Mouse (Mus musculus) neural tube, embryonic 13.5 days (tissue): ENCODE measurements around the gene Spry2. TPM values are rescaled to one million over a fixed set of nuclear protein-coding genes. Genes with fewer than 3 reads are reported as not detected.

ENCODE experiments used
- ATAC-seq: fragments of 200-750 bp; cut with Nextera tagmentation; 2 replicates; pipeline ENCODE4 v1.8.0; 2017; ENCODE audit warnings: low read depth, mild to moderate bottlenecking, moderate TSS enrichment, moderate library complexity
- H3K27ac ChIP-seq: fragments of 300-500 bp; sonication (generic); replicated peaks from 2 replicates; pipeline ENCODE4 v1.5.1; 2015; ENCODE audit warnings: moderate library complexity, mild to moderate bottlenecking, inconsistent platforms
- H3K27me3 ChIP-seq: fragments of 300-500 bp; sonication (generic); 2 replicates; pipeline ENCODE4 v1.6.1; 2015; ENCODE audit warnings: mild to moderate bottlenecking, inconsistent platforms
- H3K36me3 ChIP-seq: fragments of 300-500 bp; sonication (generic); 2 replicates; pipeline ENCODE4 v1.6.1; 2015; ENCODE audit warnings: mild to moderate bottlenecking, inconsistent platforms
- H3K4me1 ChIP-seq: fragments of 300-500 bp; sonication (generic); replicated peaks from 2 replicates; pipeline ENCODE4 v1.6.1; 2015; ENCODE audit warnings: inconsistent platforms
- H3K4me2 ChIP-seq: fragments of 300-500 bp; sonication (generic); 2 replicates; pipeline ENCODE4 v1.6.1; 2015; ENCODE audit warnings: inconsistent platforms, mild to moderate bottlenecking, moderate library complexity
- H3K4me3 ChIP-seq: fragments of 300-500 bp; sonication (generic); 2 replicates; pipeline ENCODE4 v1.5.1; 2015; ENCODE audit warnings: mild to moderate bottlenecking, inconsistent platforms
- H3K9ac ChIP-seq: fragments of 300-500 bp; sonication (generic); 2 replicates; pipeline ENCODE4 v1.6.1; 2015; ENCODE audit warnings: moderate library complexity, mild to moderate bottlenecking, inconsistent platforms
- H3K9me3 ChIP-seq: fragments of 300-500 bp; sonication (generic); 2 replicates; pipeline ENCODE4 v1.6.1; 2016; ENCODE audit warnings: inconsistent platforms
- WGBS: fragments of 180-500 bp; shearing (Covaris S2); methylation state at CpG from one replicate; pipeline ENCODE4 v1.1.7; 2015; 5-methylcytosine and 5-hydroxymethylcytosine counted together
- polyA plus RNA-seq: library from polyadenylated mRNA; unstranded; fragments of >200 nt; fragmentation: Nextera tagmentation; extraction: Ambion mirVana; gene quantifications from 2 replicates; pipeline ENCODE4 v1.2.1, GENCODE M21; 2015

The Spry2 gene
- polyA plus RNA-seq, 1 experiment from 2014 or later = 37.1 TPM

GRCm38 (mm10) chr14:105886643-105887374 lies 9.8 kb downstream of the Spry2 start:
- no peak for ATAC-seq
- Histone ChIP-seq H3K27ac (no peak overlapping the region), H3K27me3 (no peaks in the 10 kb centered on the region), H3K9ac (no peak overlapping the region), H3K4me3 (no peak overlapping the region), H3K4me2 (no peak overlapping the region), H3K9me3 (no peaks in the 10 kb centered on the region), H3K4me1 (0 out of 2 replicates have a peak, but pooled peaks cover 4% of the 10 kb centered on the region), H3K36me3 (peaks cover 4% of the 10 kb centered on the region; the same call in 1 of the 2 replicates)
- WGBS = 91% methylated on average over 9 of the region's 9 CpGs

DNA sequence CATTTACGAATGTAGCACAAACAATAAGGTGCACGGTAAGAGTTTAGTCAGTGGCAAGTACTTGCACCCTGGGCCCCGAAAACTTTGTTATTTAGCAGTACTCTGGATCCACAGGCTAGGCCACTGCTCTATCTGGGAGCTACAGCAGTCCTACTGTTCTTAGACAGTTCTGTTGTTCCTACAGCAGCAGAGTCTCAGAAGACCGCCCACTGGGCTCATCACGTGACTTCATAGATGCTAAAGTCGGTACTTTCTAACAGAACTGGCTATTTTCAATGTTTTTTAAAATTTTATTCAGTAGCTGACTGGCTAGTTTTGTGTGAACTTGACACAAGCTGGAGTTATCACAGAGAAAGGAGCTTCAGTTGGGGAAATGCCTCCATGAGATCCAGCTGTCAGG lies 11.4 kb downstream of the Spry2 start:
- no peak overlapping the region for H3K9ac ChIP-seq
- H3K4me3 ChIP-seq = no peak overlapping the region
- no peaks in the 10 kb centered on the region for H3K9me3 ChIP-seq
- peaks cover 4% of the 10 kb centered on the region; the same call in 1 of the 2 replicates for H3K36me3 ChIP-seq
- WGBS = 86% methylated on average over 6 of the region's 6 CpGs
- H3K4me1 ChIP-seq = no peaks in the 10 kb centered on the region
- H3K27ac ChIP-seq = no peak overlapping the region
- ATAC-seq = no peak
- no peak overlapping the region for H3K4me2 ChIP-seq
- no peaks in the 10 kb centered on the region for H3K27me3 ChIP-seq

- no peak for ATAC-seq
- no peak overlapping the region for H3K4me2 ChIP-seq
- no peak overlapping the region for H3K4me3 ChIP-seq
- H3K9ac ChIP-seq = no peak overlapping the region
- H3K36me3 ChIP-seq = no peaks in the 10 kb centered on the region
- H3K4me1 ChIP-seq = no peaks in the 10 kb centered on the region
- no peak overlapping the region for H3K27ac ChIP-seq
- no peaks in the 10 kb centered on the region for H3K27me3 ChIP-seq
- WGBS = 91% methylated on average over 6 of the region's 6 CpGs
- H3K9me3 ChIP-seq = no peaks in the 10 kb centered on the region
Measured at GRCm38 (mm10) chr14:105883215-105883614, 13.4 kb downstream of the Spry2 start.

DNA sequence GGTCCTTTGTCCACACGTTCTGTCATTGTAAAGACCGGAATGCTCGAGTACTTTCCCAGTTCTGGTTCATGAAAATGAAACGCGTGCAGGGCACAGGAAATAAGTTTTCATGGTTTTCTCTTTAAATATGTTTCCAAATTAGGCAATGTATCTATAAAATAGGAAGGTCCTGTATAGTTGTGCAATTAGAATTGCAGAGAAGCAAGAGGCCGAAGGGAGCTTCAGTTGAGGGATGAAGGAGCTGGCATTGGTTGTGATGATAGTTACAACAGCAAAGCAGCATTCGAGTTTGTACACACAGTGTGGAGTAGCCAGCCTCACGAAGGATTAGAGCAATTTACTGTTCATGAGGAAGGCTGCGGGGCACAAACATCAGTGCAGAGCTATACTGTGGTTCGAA lies 18.3 kb downstream of the Spry2 start:
- ATAC-seq = no peak
- Histone ChIP-seq H3K9me3 (no peaks in the 10 kb centered on the region), H3K4me2 (no peak overlapping the region), H3K27me3 (no peaks in the 10 kb centered on the region), H3K36me3 (no peaks in the 10 kb centered on the region), H3K9ac (no peak overlapping the region), H3K27ac (no peak overlapping the region), H3K4me1 (no peaks in the 10 kb centered on the region), H3K4me3 (no peak overlapping the region)
- WGBS = 90% methylated on average over 10 of the region's 10 CpGs

DNA sequence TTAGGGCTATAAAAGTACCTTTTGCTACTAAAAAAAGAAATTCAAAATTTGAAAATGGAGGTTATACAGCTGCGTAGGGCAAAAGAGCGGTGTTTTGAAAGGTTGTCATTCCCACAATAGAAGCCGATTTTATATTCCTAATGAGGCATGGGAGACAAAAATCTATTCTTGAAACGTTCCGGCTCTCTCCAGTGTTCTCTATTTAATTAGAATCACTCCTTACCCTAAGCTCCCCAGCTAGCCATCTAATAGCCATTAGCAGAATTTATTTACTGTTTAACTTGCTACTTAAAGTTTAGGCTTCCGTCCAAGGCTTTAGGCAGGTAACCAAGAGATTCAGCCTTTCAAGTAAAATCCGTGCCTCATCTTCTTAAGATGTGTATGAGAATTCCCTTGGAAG lies 20.2 kb downstream of the Spry2 start:
- WGBS = 43% methylated on average over 7 of the region's 7 CpGs
- no peak overlapping the region for H3K9ac ChIP-seq
- no peak for ATAC-seq

GRCm38 (mm10) chr14:105870370-105870936 lies 26.2 kb downstream of the Spry2 start:
- no peaks in the 10 kb centered on the region for H3K36me3 ChIP-seq
- 82% methylated on average over 14 of the region's 14 CpGs for WGBS
- H3K9ac ChIP-seq = no peak overlapping the region
- ATAC-seq = no peak
- no peaks in the 10 kb centered on the region for H3K4me1 ChIP-seq
- no peak overlapping the region for H3K4me2 ChIP-seq
- no peaks in the 10 kb centered on the region for H3K9me3 ChIP-seq
- no peak overlapping the region for H3K27ac ChIP-seq
- no peaks in the 10 kb centered on the region for H3K27me3 ChIP-seq
- H3K4me3 ChIP-seq = no peak overlapping the region

More for the DNA sequence above, 20.2 kb downstream of the Spry2 start:
- no peak overlapping the region for H3K4me3 ChIP-seq
- no peak overlapping the region for H3K4me2 ChIP-seq
- no peaks in the 10 kb centered on the region for H3K27me3 ChIP-seq
- H3K36me3 ChIP-seq = no peaks in the 10 kb centered on the region
- H3K27ac ChIP-seq = no peak overlapping the region
- H3K9me3 ChIP-seq = no peaks in the 10 kb centered on the region
- H3K4me1 ChIP-seq = no peaks in the 10 kb centered on the region

GRCm38 (mm10) chr14:105865381-105865938 lies 31.2 kb downstream of the Spry2 start:
- H3K27ac ChIP-seq = no peak overlapping the region
- H3K9me3 ChIP-seq = peaks cover 4% of the 10 kb centered on the region; the same call in 1 of the 2 replicates
- H3K4me3 ChIP-seq = no peak overlapping the region
- H3K4me2 ChIP-seq = no peak overlapping the region
- WGBS = 91% methylated on average over 5 of the region's 5 CpGs
- no peak for ATAC-seq
- no peak overlapping the region for H3K9ac ChIP-seq
- no peaks in the 10 kb centered on the region for H3K4me1 ChIP-seq
- H3K27me3 ChIP-seq = no peaks in the 10 kb centered on the region
- H3K36me3 ChIP-seq = no peaks in the 10 kb centered on the region

- Histone ChIP-seq H3K9me3 (peaks cover 4% of the 10 kb centered on the region; the same call in 1 of the 2 replicates), H3K9ac (no peak overlapping the region), H3K4me1 (no peaks in the 10 kb centered on the region), H3K36me3 (no peaks in the 10 kb centered on the region), H3K27me3 (no peaks in the 10 kb centered on the region), H3K4me3 (no peak overlapping the region), H3K27ac (no peak overlapping the region), H3K4me2 (no peak overlapping the region)
- 82% methylated on average over 11 of the region's 11 CpGs for WGBS
- ATAC-seq = no peak
Measured at GRCm38 (mm10) chr14:105862199-105862598, 34.4 kb downstream of the Spry2 start.

GRCm38 (mm10) chr14:105860920-105861319 lies 35.7 kb downstream of the Spry2 start:
- Histone ChIP-seq H3K9ac (no peak overlapping the region), H3K36me3 (no peaks in the 10 kb centered on the region), H3K4me3 (no peak overlapping the region), H3K27me3 (no peaks in the 10 kb centered on the region), H3K27ac (no peak overlapping the region), H3K4me2 (no peak overlapping the region), H3K9me3 (peaks cover 4% of the 10 kb centered on the region; the same call in 1 of the 2 replicates), H3K4me1 (no peaks in the 10 kb centered on the region)
- WGBS = 56% methylated on average over 6 of the region's 6 CpGs
- no peak for ATAC-seq

GRCm38 (mm10) chr14:105860276-105860675 lies 36.3 kb downstream of the Spry2 start:
- no peak for ATAC-seq
- Histone ChIP-seq H3K36me3 (no peaks in the 10 kb centered on the region), H3K9me3 (peaks cover 4% of the 10 kb centered on the region; the same call in 1 of the 2 replicates), H3K9ac (no peak overlapping the region), H3K4me2 (no peak overlapping the region), H3K4me3 (no peak overlapping the region), H3K4me1 (no peaks in the 10 kb centered on the region), H3K27ac (no peak overlapping the region), H3K27me3 (no peaks in the 10 kb centered on the region)
- 84% methylated on average over 4 of the region's 4 CpGs for WGBS

DNA sequence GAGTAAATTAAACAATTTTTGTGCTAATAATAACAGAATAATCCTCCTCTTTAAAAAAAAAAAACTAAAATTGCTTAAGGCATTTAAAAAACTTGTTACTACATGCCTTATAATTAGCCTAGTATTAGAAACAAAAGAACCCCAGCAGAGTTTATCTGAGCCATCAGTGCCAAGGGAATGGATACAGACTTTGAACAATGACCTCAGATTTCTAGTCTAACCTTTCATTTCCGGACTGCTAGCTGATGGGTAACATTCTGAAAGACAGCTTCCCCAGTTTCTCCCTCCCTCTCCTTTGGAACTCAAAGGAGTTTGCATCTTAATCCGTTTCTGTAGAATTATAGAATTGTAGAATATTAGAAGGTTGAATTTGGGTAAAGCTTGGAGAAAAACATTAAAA lies 36.7 kb downstream of the Spry2 start:
- Histone ChIP-seq H3K4me1 (no peaks in the 10 kb centered on the region), H3K4me2 (no peak overlapping the region), H3K27ac (no peak overlapping the region), H3K9ac (no peak overlapping the region), H3K36me3 (no peaks in the 10 kb centered on the region), H3K9me3 (peaks cover 4% of the 10 kb centered on the region; the same call in 1 of the 2 replicates), H3K4me3 (no peak overlapping the region), H3K27me3 (no peaks in the 10 kb centered on the region)
- 32% methylated on average over 2 of the region's 2 CpGs for WGBS
- no peak for ATAC-seq

DNA sequence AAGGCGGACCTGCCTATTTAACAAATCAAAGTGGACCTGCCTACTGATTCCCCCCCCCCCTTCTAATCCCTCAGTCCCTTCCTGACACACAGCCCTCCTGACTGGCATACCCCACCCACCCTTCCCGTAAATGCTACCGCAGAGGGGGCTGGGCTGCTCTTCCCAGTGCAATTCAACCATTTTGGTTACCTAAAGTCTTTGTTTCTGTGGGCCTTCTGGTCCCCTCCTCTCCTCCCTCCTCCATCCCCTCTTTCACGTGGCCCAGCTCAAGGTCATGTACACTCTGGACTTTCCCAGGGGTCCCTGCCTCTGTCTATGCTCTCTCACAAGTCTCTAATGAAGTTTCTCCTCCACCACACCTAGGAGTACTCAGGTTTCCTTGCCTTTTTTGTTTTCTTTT lies 37.3 kb downstream of the Spry2 start:
- H3K4me1 ChIP-seq = no peaks in the 10 kb centered on the region
- H3K4me3 ChIP-seq = no peak overlapping the region
- no peak overlapping the region for H3K9ac ChIP-seq
- no peaks in the 10 kb centered on the region for H3K36me3 ChIP-seq
- peaks cover 4% of the 10 kb centered on the region; the same call in 1 of the 2 replicates for H3K9me3 ChIP-seq
- WGBS = 16% methylated on average over 4 of the region's 4 CpGs
- ATAC-seq = no peak
- H3K27ac ChIP-seq = no peak overlapping the region
- H3K4me2 ChIP-seq = no peak overlapping the region
- H3K27me3 ChIP-seq = no peaks in the 10 kb centered on the region
